Mouse (Mus musculus) kidney, adult 2 months (tissue): ENCODE data around the gene Acp5. TPM values are rescaled to one million over a fixed set of nuclear protein-coding genes. Genes with fewer than 3 reads are reported as not detected.
A peak's percentile ranks its signal among the peaks of the same experiment; 100 is the strongest.

Experiments used
- DNase-seq: peaks from one replicate; pipeline ENCODE4 v3.0.0; 2021
- H3K27ac ChIP-seq: fragments of 200-500 bp; 2 replicates; pipeline ENCODE4 v1.5.1; 2012; ENCODE audit warnings: low read depth, low read length, control low read depth, inconsistent platforms; ENCODE audit not compliant: insufficient read depth
- H3K27me3 ChIP-seq: fragments of 200-500 bp; replicated peaks from 2 replicates; pipeline ENCODE4 v1.6.1; 2012; ENCODE audit warnings: mild to moderate bottlenecking, moderate library complexity, low read length, inconsistent platforms; ENCODE audit not compliant: control insufficient read depth, insufficient read depth
- H3K36me3 ChIP-seq: fragments of 200-500 bp; 2 replicates; pipeline ENCODE4 v1.6.1; 2012; ENCODE audit warnings: mild to moderate bottlenecking, moderate library complexity, low read length, inconsistent platforms; ENCODE audit not compliant: control insufficient read depth, insufficient read depth
- H3K4me1 ChIP-seq: fragments of 200-500 bp; 2 replicates; pipeline ENCODE4 v1.6.1; 2011; ENCODE audit warnings: low read length; ENCODE audit not compliant: control insufficient read depth, insufficient read depth
- H3K4me3 ChIP-seq: fragments of 200-500 bp; 2 replicates; pipeline ENCODE4 v1.5.1; 2011; ENCODE audit warnings: mild to moderate bottlenecking, low read depth, low read length, control low read depth; ENCODE audit not compliant: insufficient read depth
- CTCF ChIP-seq: fragments of 200-500 bp; conservative IDR thresholded peaks from 2 replicates; pipeline ENCODE4 v1.5.1; 2011; ENCODE audit warnings: low read depth, mild to moderate bottlenecking, control low read depth, low read length, moderate library complexity, mixed read lengths; ENCODE audit not compliant: insufficient read depth, insufficient read length
- POLR2A ChIP-seq: fragments of 200-500 bp; IDR thresholded peaks from one replicate; pipeline ENCODE4 v1.6.1; 2011; ENCODE audit warnings: low read depth, low read length, control low read depth
- WGBS: fragments of 180-500 bp; shearing (Covaris S2); methylation state at CpG from one replicate; pipeline ENCODE4 v1.1.7; 2018; 5-methylcytosine and 5-hydroxymethylcytosine counted together
- polyA plus RNA-seq: library from polyadenylated mRNA; depleted of rRNA; stranded (reverse); fragments of >200 nt; gene quantifications from 2 replicates; pipeline ENCODE4 v1.2.3, GENCODE M21; 2012

The Acp5 gene
- polyA plus RNA-seq, 1 experiment = 166 TPM

DNA sequence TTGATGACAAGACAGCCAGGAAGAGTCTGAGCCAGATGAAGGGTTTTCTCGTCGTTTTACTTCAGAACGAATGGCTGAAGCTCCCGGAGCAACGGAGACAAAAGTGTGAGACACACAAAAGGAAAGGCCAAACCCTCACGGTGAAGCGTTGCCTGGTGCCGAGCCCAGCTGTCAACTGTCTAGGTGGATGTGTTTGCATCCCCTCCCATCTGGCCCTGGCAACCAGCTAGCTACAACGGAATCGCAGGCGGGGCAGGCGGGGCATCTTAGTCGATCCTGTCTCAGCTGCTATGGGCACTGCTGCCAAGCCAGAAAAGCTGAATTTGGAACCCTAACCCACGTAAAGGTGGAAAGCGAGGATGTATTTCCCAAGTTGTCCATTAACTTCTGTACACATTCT lies 19.4 kb downstream of the Acp5 start:
- Histone ChIP-seq H3K4me3 (peak overlapping the region; percentile 72), H3K27ac (no peak overlapping the region), H3K36me3 (no peaks in the 10 kb centered on the region), H3K27me3 (no peaks in the 10 kb centered on the region), H3K4me1 (no peaks in the 10 kb centered on the region)
- no peak for TF ChIP-seq POLR2A
- no peak for TF ChIP-seq CTCF
- DNase-seq = no peak
- 12% methylated on average over 15 of the region's 15 CpGs for WGBS

DNA sequence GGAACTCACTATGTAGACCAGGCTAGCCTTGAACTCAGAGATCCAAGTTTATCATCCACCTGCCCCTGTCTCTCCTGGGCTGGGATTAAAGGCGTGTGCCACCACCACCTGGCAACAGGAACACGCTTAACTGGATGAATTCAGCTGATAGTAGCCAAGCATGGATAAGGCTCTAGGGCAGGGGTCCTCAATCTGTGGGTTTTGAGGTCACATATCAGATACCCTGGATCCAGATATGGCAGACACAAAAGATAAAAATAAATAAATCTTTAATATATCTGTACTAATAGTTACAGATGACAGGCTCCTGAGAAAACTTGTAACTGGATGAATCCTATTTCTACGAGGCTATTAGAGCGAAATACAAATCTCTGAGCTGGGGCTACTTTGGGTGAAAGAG lies 19.9 kb downstream of the Acp5 start:
- TF ChIP-seq CTCF (no peak), POLR2A (no peak)
- no peak for DNase-seq
- H3K27ac ChIP-seq = no peak overlapping the region
- H3K27me3 ChIP-seq = no peaks in the 10 kb centered on the region
- no peaks in the 10 kb centered on the region for H3K4me1 ChIP-seq
- no peaks in the 10 kb centered on the region for H3K36me3 ChIP-seq
- no peak overlapping the region for H3K4me3 ChIP-seq
- 89% methylated on average over 4 of the region's 4 CpGs for whole genome bisulfite sequencing

DNA sequence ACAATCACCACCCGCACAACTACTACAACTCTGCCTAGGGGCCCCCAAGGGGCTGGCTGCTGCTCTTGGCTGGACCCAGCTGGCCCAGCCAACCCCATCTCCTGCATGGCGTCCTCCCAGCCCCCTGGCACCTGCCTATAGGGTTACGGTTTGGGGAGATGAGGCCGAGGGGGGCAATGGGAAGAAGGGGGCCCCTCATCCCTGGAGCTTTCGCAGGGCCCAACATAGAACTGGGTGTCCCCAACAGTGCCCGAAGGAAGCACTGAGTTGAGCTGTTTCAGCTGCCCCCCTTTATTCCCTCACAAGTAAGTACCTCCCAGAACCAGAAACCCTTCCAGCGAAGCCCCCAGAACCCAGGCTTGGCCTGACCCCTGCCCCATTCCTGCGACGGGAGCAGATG lies 27.3 kb downstream of the Acp5 start:
- 87% methylated on average over 9 of the region's 9 CpGs for WGBS
- no peak for DNase-seq
- Histone ChIP-seq H3K4me1 (no peaks in the 10 kb centered on the region), H3K27ac (no peak overlapping the region), H3K27me3 (no peaks in the 10 kb centered on the region), H3K36me3 (no peaks in the 10 kb centered on the region), H3K4me3 (no peak overlapping the region)
- TF ChIP-seq CTCF = no peak
- no peak for TF ChIP-seq POLR2A

DNA sequence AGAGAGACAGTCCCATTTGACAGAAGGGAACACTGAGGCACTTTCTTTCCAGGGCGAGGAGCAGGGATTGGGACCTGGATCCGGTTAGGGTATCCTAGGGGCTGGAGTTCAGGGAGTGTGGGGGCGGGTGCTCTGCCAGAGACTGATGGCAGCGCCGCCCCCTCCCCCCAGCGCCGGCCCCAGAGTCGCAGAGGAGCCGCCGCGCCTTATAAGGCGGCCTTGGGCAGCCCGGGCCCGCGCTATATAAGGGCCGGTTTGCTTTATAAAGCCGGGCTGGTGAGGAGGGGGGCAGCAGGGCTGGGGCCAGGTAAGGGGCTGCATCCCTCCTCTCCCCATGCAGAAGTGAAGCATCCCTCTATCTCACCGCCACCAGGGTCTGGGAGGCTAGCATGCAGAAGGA lies 35.6 kb downstream of the Acp5 start:
- Histone ChIP-seq H3K36me3 (no peaks in the 10 kb centered on the region), H3K27ac (no peak overlapping the region), H3K4me1 (no peaks in the 10 kb centered on the region; the same call in 1 of the 2 replicates), H3K4me3 (no peak overlapping the region), H3K27me3 (0 out of 2 replicates have a peak, but pooled peaks cover 3% of the 10 kb centered on the region)
- no peak for DNase-seq
- no peak for TF ChIP-seq POLR2A
- TF ChIP-seq CTCF = no peak
- WGBS = 5% methylated on average over 18 of the region's 18 CpGs

DNA sequence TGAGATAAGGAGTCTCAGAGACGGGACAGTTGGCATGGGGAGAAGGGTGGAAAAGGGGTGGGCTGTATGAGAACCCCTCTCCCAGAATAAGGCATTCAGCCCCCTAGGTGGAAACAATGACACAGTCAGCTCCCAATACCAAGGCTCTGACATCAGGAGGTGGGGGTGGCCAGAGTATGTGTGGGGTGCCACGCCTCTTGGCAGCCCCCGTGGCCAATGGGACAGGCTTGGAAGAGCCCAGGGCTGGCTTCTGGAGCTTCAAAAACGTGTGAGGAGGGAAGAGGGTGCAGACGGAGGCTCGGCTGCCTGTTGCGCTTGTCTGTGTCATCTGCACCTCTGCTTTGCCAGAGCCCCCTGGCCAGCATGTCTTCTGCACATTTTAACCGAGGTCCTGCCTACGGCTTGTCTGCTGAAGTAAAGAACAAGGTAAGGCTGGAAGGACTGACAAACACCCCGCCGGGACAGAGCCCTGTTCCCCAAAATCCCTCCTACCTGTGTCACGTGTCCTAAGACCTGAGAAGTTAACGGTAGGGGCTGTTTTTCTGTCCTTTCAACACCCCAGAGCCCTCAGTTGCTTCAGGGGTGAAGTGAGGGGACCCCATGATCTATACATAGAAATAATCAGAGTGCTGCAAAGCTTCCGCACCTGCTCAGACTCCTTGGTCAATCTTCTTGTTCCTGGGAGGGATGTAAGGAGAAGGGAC lies 36.4 kb downstream of the Acp5 start, which contains the start of gene Cnn1:
TSS of gene Cnn1 (plus strand) at position 224 of the 704 bp plus-strand sequence.
- H3K4me3 ChIP-seq = no peak within 1 kb of the TSS
- TF ChIP-seq CTCF = no peak
- no peak for TF ChIP-seq POLR2A
- WGBS = 10% methylated on average over 14 of the region's 14 CpGs
- H3K36me3 ChIP-seq = no peaks in the 10 kb centered on the region
- DNase-seq = peak; percentile 6
- H3K4me1 ChIP-seq = no peaks in the 10 kb centered on the region; the same call in 1 of the 2 replicates
- no peak within 1 kb of the TSS for H3K27ac ChIP-seq
- H3K27me3 ChIP-seq = 0 out of 2 replicates have a peak, but pooled peaks cover 3% of the 10 kb centered on the region

DNA sequence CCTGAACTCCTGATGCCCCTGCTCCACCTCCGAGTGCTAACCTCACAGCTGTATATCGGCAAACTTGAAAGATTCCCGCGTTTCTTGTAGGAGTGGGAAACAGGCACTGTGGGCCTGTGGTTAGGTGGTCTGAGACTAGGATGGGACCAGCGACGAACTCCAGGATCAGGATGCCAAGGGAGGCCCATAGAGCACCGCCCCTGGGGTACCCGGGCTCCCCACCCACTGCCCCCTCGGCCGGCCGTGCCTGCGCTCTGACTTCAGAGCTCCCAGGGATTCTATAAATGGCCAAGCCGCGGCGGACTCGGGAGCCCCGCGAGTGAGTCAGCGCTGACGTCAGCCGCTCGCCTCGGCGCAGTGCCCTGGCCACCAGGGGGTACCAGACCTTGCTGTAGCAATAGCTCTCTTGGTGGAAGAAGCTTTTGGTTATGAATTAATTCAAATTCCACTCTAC lies 39.6 kb downstream of the Acp5 start:
- DNase-seq = peak; percentile 85
- no peak overlapping the region for H3K27ac ChIP-seq
- H3K4me3 ChIP-seq = peak overlapping the region; percentile 18; the same call in 1 of the 2 replicates
- H3K36me3 ChIP-seq = no peaks in the 10 kb centered on the region
- H3K27me3 ChIP-seq = 0 out of 2 replicates have a peak, but pooled peaks cover 3% of the 10 kb centered on the region
- H3K4me1 ChIP-seq = no peaks in the 10 kb centered on the region; the same call in 1 of the 2 replicates
- 1% methylated on average over 24 of the region's 24 CpGs for WGBS
- TF ChIP-seq CTCF = peak; percentile 76
- TF ChIP-seq POLR2A = no peak

DNA sequence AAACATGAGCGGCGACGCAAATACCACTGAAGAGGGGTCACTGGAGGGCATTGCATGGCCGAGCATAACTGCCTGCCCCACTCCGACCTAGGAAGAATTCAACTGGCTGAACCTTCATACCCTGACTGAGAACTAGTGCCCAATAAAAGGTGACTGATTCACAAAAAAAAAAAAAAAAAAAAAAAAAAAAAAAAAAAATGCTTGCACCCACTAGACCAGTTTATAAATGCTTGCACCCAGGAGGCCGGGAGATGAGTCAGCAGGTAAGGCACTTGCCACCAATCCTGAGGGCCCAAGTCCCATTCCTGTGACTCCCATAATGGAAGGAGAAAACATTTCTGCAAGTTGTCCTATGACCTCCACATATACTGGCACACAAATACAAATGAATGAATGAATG lies 42.8 kb downstream of the Acp5 start:
- Histone ChIP-seq H3K27ac (no peak overlapping the region), H3K36me3 (no peaks in the 10 kb centered on the region), H3K4me1 (no peaks in the 10 kb centered on the region; the same call in 1 of the 2 replicates), H3K4me3 (no peak overlapping the region), H3K27me3 (no peaks in the 10 kb centered on the region)
- DNase-seq = peak; percentile 14
- no peak for TF ChIP-seq CTCF
- TF ChIP-seq POLR2A = no peak
- 35% methylated on average over 6 of the region's 6 CpGs for WGBS
